Mouse (Mus musculus): Measurements from ENCODE around the gene Lpp. TPM values are rescaled to one million over a fixed set of nuclear protein-coding genes. Genes with fewer than 3 reads are reported as not detected.

Lpp gene
- polyA plus RNA-seq, 1 experiment from 2014 or later, result 14.4 TPM

DNA sequence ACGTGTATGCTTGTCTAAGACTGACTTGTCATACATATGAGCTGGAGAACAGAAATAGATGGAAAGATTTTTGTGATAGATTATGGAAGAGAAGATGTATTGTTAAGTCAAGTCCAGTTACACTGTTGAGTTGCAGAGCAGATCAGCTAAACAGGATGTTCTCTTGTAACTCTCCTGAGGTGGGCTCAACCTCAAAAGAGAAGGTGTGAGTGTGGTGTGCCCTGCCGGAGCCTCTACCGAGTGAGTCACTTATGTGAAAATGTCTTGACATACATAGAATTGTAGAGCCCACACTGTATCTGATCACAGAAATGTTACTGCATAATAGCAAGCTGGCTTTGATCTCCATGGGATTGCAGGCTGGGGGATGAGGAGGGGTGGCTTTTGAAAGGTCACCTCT lies 310.9 kb downstream of the Lpp start:
- no peak overlapping the region for H3K27ac ChIP-seq (ENCODE audit: low read depth, low read length)
- H3K4me1 ChIP-seq (ENCODE audit: control insufficient read depth, insufficient read depth, low read length), result no peaks in the 10 kb centered on the region
- H3K4me3 ChIP-seq (ENCODE audit: low read depth, low read length), result no peak overlapping the region
- WGBS, result 94% methylated on average over 3 of the region's 3 CpGs
- H3K4me2 ChIP-seq, result no peak overlapping the region
- no peaks in the 10 kb centered on the region for H3K36me3 ChIP-seq (ENCODE audit: control insufficient read depth, insufficient read depth, low read length)
- no peak for ATAC-seq (ENCODE audit: low FRiP score)
- no peaks in the 10 kb centered on the region for H3K27me3 ChIP-seq (ENCODE audit: control insufficient read depth, insufficient read depth, low read length)
- H3K9ac ChIP-seq (ENCODE audit: low read length), result no peak overlapping the region
- no peak for DNase-seq (ENCODE audit: low spot score, missing footprints)
- no peaks in the 10 kb centered on the region for H3K9me3 ChIP-seq (ENCODE audit: control insufficient read depth, low read length)

DNA sequence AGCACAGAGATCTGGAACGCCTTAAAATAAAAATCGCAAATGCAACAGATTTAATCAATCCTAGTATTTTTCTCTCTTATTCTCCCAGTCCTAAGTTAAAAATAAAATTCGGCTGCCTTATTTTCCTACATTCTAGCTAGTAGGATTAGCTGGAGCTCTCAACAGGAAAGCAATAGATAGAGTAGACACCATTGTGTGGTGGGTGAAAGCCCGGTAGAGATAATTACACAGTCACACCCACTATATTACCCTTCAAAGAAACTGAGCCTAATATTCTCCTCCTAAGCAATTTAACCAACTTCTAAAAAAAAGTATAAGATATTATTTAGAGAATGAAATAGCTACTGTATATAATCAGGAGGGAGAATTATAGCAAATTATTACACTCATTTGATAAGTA lies 330.3 kb downstream of the Lpp start:
- 68% methylated on average over 4 of the region's 4 CpGs for WGBS
- H3K4me3 ChIP-seq (ENCODE audit: low read depth, low read length), result no peak overlapping the region
- DNase-seq (ENCODE audit: low spot score, missing footprints), result no peak

DNA sequence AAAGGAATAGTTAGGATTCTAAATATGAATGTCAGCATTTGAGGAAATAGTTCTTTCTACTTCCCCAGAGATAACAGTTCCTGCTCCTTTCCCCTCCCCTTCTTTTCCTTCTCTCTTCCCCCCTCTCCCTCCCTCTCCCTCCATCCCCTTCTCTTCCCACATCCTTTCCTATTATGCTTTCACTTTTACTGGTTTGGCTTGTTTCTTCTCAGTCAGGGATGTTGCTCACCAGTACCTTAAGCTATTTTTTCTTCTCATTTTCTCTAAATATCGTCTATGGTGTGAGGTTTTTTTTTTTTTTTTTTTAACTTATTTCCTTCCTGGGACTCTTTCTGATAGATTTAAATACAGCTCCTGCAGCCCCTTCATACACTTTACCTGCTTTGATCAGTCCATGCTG lies 339.4 kb downstream of the Lpp start:
- ATAC-seq (ENCODE audit: low FRiP score), result no peak
- WGBS, result 79% methylated on average over 1 of the region's 1 CpGs

More for the DNA sequence above, 330.3 kb downstream of the Lpp start:
- Histone ChIP-seq H3K27me3 (ENCODE audit: control insufficient read depth, insufficient read depth, low read length) (no peaks in the 10 kb centered on the region), H3K4me2 (no peak overlapping the region), H3K9me3 (ENCODE audit: control insufficient read depth, low read length) (no peaks in the 10 kb centered on the region), H3K9ac (ENCODE audit: low read length) (no peak overlapping the region), H3K4me1 (ENCODE audit: control insufficient read depth, insufficient read depth, low read length) (no peaks in the 10 kb centered on the region), H3K36me3 (ENCODE audit: control insufficient read depth, insufficient read depth, low read length) (no peaks in the 10 kb centered on the region), H3K27ac (ENCODE audit: low read depth, low read length) (no peak overlapping the region)
- ATAC-seq (ENCODE audit: low FRiP score), result no peak

DNA sequence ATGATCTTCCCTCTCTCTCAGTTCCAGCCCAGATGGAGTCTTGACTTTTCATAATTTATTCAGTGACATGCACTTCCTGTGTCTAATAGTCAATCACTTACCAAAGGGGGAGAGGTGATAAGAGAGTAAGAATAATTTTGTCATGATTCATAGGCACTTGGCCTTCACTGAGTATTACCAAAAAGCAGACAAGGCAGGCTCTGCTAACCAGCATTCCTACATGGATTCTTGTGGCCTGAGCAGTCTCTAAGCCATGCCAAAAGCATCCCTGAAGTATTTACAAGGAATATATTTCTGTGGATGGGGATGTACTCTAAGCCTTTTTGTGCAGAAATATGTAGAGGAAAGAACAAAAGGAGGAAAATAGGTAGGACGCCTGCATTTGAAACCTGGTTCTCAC lies 340.0 kb downstream of the Lpp start:
- H3K9me3 ChIP-seq (ENCODE audit: control insufficient read depth, low read length), result no peaks in the 10 kb centered on the region
- no peak overlapping the region for H3K9ac ChIP-seq (ENCODE audit: low read length)
- no peak overlapping the region for H3K27ac ChIP-seq (ENCODE audit: low read depth, low read length)
- ATAC-seq (ENCODE audit: low FRiP score) (no peak), DNase-seq (ENCODE audit: low spot score, missing footprints) (no peak)
- no peaks in the 10 kb centered on the region for H3K27me3 ChIP-seq (ENCODE audit: control insufficient read depth, insufficient read depth, low read length)
- H3K4me1 ChIP-seq (ENCODE audit: control insufficient read depth, insufficient read depth, low read length), result no peaks in the 10 kb centered on the region; the same call in 1 of the 2 replicates
- no peaks in the 10 kb centered on the region for H3K36me3 ChIP-seq (ENCODE audit: control insufficient read depth, insufficient read depth, low read length)
- no peak overlapping the region for H3K4me2 ChIP-seq
- WGBS, result 82% methylated on average over 1 of the region's 1 CpGs
- no peak overlapping the region for H3K4me3 ChIP-seq (ENCODE audit: low read depth, low read length)

More for the DNA sequence above, 339.4 kb downstream of the Lpp start:
- no peaks in the 10 kb centered on the region for H3K36me3 ChIP-seq (ENCODE audit: control insufficient read depth, insufficient read depth, low read length)
- no peaks in the 10 kb centered on the region for H3K27me3 ChIP-seq (ENCODE audit: control insufficient read depth, insufficient read depth, low read length)
- DNase-seq (ENCODE audit: low spot score, missing footprints), result no peak
- H3K9ac ChIP-seq (ENCODE audit: low read length), result no peak overlapping the region
- H3K4me2 ChIP-seq, result no peak overlapping the region
- no peak overlapping the region for H3K4me3 ChIP-seq (ENCODE audit: low read depth, low read length)
- H3K4me1 ChIP-seq (ENCODE audit: control insufficient read depth, insufficient read depth, low read length), result no peaks in the 10 kb centered on the region
- H3K9me3 ChIP-seq (ENCODE audit: control insufficient read depth, low read length), result no peaks in the 10 kb centered on the region
- H3K27ac ChIP-seq (ENCODE audit: low read depth, low read length), result no peak overlapping the region

DNA sequence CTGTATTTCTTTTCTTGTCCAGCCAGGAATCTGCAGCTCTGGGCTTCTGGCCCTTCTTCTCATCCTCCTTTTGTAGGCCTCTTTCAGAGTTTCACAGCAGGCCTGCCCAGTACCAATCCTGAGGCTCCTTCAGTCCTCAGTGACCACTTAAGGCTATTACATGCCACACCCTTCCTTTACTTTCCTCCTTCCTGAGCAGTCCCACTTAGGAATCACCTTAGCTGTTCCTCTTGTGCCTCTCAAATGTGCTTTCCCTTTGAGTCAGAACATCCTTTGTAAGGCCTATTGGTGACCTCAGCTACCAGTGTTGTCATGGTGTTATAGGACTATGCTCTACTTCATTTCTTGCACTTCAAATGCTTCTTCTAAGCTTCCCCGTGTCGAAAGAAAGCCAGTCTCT lies 342.4 kb downstream of the Lpp start:
- no peak overlapping the region for H3K9ac ChIP-seq (ENCODE audit: low read length)
- H3K4me2 ChIP-seq, result no peak overlapping the region
- ATAC-seq (ENCODE audit: low FRiP score) (no peak), DNase-seq (ENCODE audit: low spot score, missing footprints) (no peak)
- H3K4me1 ChIP-seq (ENCODE audit: control insufficient read depth, insufficient read depth, low read length), result peaks cover 4% of the 10 kb centered on the region
- 86% methylated on average over 2 of the region's 2 CpGs for WGBS
- no peaks in the 10 kb centered on the region for H3K36me3 ChIP-seq (ENCODE audit: control insufficient read depth, insufficient read depth, low read length)
- H3K27ac ChIP-seq (ENCODE audit: low read depth, low read length), result no peak overlapping the region
- no peaks in the 10 kb centered on the region for H3K27me3 ChIP-seq (ENCODE audit: control insufficient read depth, insufficient read depth, low read length)
- H3K4me3 ChIP-seq (ENCODE audit: low read depth, low read length), result no peak overlapping the region
- H3K9me3 ChIP-seq (ENCODE audit: control insufficient read depth, low read length), result no peaks in the 10 kb centered on the region

DNA sequence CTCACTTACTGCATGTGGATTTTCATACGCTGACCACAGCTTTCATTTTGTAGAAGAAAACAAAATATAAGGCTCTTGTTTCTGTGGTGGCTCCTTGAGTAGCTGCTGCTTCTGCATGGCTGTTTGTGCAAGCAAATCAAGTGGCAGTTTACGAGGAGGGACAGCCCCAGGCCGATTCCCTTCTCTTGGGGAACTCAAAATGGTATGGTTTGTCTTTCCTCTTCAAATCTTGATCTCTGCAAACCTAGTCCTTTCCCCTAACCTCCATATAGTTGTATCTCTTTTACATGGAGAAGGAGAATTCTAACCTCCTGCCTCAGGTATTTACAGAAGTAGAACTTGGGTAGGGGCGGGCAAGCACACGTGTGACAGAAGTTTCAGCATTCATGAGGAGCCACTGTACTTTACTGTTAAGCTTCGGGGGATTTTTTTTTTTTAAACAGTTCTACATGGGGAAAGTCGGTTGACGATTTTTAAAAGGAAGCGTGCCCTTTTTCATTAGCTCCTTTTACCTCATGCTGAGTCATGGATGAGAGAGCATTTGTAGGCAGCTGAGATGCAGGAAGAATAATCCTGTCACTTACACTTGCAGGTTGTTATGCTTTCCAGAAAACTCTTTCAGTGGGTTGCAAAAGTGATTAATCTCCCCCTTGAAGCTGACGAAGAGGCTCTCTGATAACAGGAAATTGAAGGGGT lies 344.2 kb downstream of the Lpp start:
- ATAC-seq (ENCODE audit: low FRiP score) (no peak), DNase-seq (ENCODE audit: low spot score, missing footprints) (no peak)
- H3K4me3 ChIP-seq (ENCODE audit: low read depth, low read length), result no peak overlapping the region
- no peak overlapping the region for H3K27ac ChIP-seq (ENCODE audit: low read depth, low read length)
- 57% methylated on average over 10 of the region's 10 CpGs for WGBS
- no peaks in the 10 kb centered on the region for H3K9me3 ChIP-seq (ENCODE audit: control insufficient read depth, low read length)
- no peak overlapping the region for H3K4me2 ChIP-seq
- H3K4me1 ChIP-seq (ENCODE audit: control insufficient read depth, insufficient read depth, low read length), result peaks cover 4% of the 10 kb centered on the region
- H3K36me3 ChIP-seq (ENCODE audit: control insufficient read depth, insufficient read depth, low read length), result no peaks in the 10 kb centered on the region
- no peak overlapping the region for H3K9ac ChIP-seq (ENCODE audit: low read length)
- H3K27me3 ChIP-seq (ENCODE audit: control insufficient read depth, insufficient read depth, low read length), result no peaks in the 10 kb centered on the region

DNA sequence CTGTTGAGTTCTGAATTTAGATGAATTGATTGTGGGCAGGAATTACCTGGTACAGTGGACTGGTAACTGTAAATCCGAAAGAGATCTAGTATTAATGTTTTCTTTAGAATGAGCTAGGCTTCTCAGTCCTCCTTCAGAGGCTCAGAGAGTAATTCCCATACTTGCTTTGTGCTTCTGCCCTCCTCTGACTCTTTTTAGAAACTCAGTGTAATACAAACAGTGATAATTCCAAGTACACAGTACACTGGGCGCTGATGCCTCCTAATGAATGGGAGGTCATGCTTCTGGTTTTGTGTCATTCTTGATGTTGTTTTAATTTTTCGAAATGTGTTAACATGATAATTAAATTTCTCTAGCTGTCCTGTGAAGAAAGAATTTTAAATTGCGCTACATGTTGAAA lies 347.4 kb downstream of the Lpp start:
- H3K9ac ChIP-seq (ENCODE audit: low read length), result no peak overlapping the region
- no peak overlapping the region for H3K27ac ChIP-seq (ENCODE audit: low read depth, low read length)
- no peaks in the 10 kb centered on the region for H3K27me3 ChIP-seq (ENCODE audit: control insufficient read depth, insufficient read depth, low read length)
- H3K4me2 ChIP-seq, result no peak overlapping the region
- DNase-seq (ENCODE audit: low spot score, missing footprints), result no peak
- 84% methylated on average over 4 of the region's 4 CpGs for WGBS
- peaks cover 4% of the 10 kb centered on the region for H3K4me1 ChIP-seq (ENCODE audit: control insufficient read depth, insufficient read depth, low read length)
- H3K36me3 ChIP-seq (ENCODE audit: control insufficient read depth, insufficient read depth, low read length), result no peaks in the 10 kb centered on the region
- ATAC-seq (ENCODE audit: low FRiP score), result peak; percentile 63; the same call in 1 of the 2 replicates
- H3K9me3 ChIP-seq (ENCODE audit: control insufficient read depth, low read length), result no peaks in the 10 kb centered on the region
- H3K4me3 ChIP-seq (ENCODE audit: low read depth, low read length), result no peak overlapping the region

DNA sequence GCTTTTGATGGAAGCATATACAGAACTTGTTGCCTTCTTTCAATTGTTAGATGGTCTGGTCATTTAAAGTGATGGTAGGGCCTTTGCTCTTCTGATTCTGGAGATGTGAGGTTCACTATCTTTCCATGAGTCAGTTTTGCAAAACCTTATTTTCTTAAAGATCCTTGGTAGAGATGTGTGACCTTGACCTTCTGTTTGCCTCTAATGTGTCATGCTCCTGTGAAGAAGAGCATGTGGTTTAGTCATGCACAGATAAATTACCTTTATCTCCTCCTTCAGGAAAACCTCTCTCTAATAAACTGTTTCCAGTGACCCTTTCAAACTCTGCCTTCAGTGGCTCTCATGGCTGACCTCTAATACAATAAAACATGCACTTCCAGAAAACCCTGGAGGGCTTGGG lies 356.5 kb downstream of the Lpp start:
- H3K27ac ChIP-seq (ENCODE audit: low read depth, low read length), result no peak overlapping the region
- ATAC-seq (ENCODE audit: low FRiP score) (no peak), DNase-seq (ENCODE audit: low spot score, missing footprints) (no peak)
- H3K4me3 ChIP-seq (ENCODE audit: low read depth, low read length), result no peak overlapping the region
- no peaks in the 10 kb centered on the region for H3K36me3 ChIP-seq (ENCODE audit: control insufficient read depth, insufficient read depth, low read length)
- no peaks in the 10 kb centered on the region for H3K27me3 ChIP-seq (ENCODE audit: control insufficient read depth, insufficient read depth, low read length)
- H3K4me1 ChIP-seq (ENCODE audit: control insufficient read depth, insufficient read depth, low read length), result no peaks in the 10 kb centered on the region
- H3K9ac ChIP-seq (ENCODE audit: low read length), result no peak overlapping the region
- no peak overlapping the region for H3K4me2 ChIP-seq
- no peaks in the 10 kb centered on the region for H3K9me3 ChIP-seq (ENCODE audit: control insufficient read depth, low read length)

DNA sequence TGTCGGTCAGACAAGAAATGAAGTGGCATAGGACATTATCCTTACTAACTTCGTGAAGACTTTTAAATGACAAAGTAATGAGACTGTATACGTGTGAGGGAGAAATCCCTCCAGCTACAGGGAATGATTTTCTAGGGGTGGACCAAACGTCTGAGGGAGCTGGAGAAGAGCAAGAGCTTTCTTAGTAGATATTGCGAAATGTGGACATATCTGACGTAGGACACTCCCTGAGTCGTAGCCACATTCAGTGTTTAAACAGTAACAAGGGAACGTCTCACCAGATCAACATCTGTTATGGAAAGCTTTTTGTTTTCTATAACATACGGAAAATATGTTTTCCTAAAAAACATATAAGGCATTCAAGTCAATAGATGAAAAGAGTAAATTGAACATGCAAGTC lies 362.8 kb downstream of the Lpp start:
- Histone ChIP-seq H3K4me1 (ENCODE audit: control insufficient read depth, insufficient read depth, low read length) (no peaks in the 10 kb centered on the region), H3K9ac (ENCODE audit: low read length) (no peak overlapping the region), H3K27ac (ENCODE audit: low read depth, low read length) (no peak overlapping the region), H3K4me3 (ENCODE audit: low read depth, low read length) (no peak overlapping the region), H3K4me2 (no peak overlapping the region), H3K9me3 (ENCODE audit: control insufficient read depth, low read length) (no peaks in the 10 kb centered on the region), H3K36me3 (ENCODE audit: control insufficient read depth, insufficient read depth, low read length) (no peaks in the 10 kb centered on the region), H3K27me3 (ENCODE audit: control insufficient read depth, insufficient read depth, low read length) (no peaks in the 10 kb centered on the region)
- DNase-seq (ENCODE audit: low spot score, missing footprints), result no peak
- 87% methylated on average over 9 of the region's 9 CpGs for WGBS
- no peak for ATAC-seq (ENCODE audit: low FRiP score)

Measured in midbrain, embryonic 11.5 days (tissue).